Mouse (Mus musculus) stomach, embryonic 16.5 days (tissue): Measurements from ENCODE around the gene Ly6g6e. TPM values are rescaled to one million over a fixed set of nuclear protein-coding genes. Genes with fewer than 3 reads are reported as not detected.

Source experiments
- ATAC-seq: fragments of 200-750 bp; cut with Nextera tagmentation; 2 replicates; pipeline ENCODE4 v1.8.0; 2017; ENCODE audit warnings: moderate number of reproducible peaks, moderate TSS enrichment; ENCODE audit not compliant: insufficient read depth, low FRiP score
- H3K27ac ChIP-seq: fragments of 300-500 bp; sonication (generic); 2 replicates; pipeline ENCODE4 v1.5.1; 2014; ENCODE audit warnings: low read length
- H3K27me3 ChIP-seq: fragments of 300-500 bp; sonication (generic); 2 replicates; pipeline ENCODE4 v1.6.1; 2014; ENCODE audit warnings: low read length, control low read depth, mixed read lengths; ENCODE audit not compliant: control insufficient read depth, insufficient read depth
- H3K36me3 ChIP-seq: fragments of 300-500 bp; sonication (generic); 2 replicates; pipeline ENCODE4 v1.6.1; 2014; ENCODE audit warnings: low read length; ENCODE audit not compliant: control insufficient read depth, insufficient read depth
- H3K4me1 ChIP-seq: fragments of 300-500 bp; sonication (generic); 2 replicates; pipeline ENCODE4 v1.6.1; 2014; ENCODE audit warnings: low read length, control low read depth, mixed read lengths; ENCODE audit not compliant: control insufficient read depth, insufficient read depth
- H3K4me2 ChIP-seq: fragments of 300-500 bp; sonication (generic); 2 replicates; pipeline ENCODE4 v1.6.1; 2014; ENCODE audit warnings: low read depth, low read length, mixed read lengths
- H3K4me3 ChIP-seq: fragments of 300-500 bp; sonication (generic); replicated peaks from 2 replicates; pipeline ENCODE4 v1.5.1; 2014; ENCODE audit warnings: mild to moderate bottlenecking, low read length
- H3K9ac ChIP-seq: fragments of 300-500 bp; sonication (generic); 2 replicates; pipeline ENCODE4 v1.6.1; 2014; ENCODE audit warnings: low read length
- H3K9me3 ChIP-seq: fragments of 300-500 bp; sonication (generic); replicated peaks from 2 replicates; pipeline ENCODE4 v1.6.1; 2016; ENCODE audit warnings: low read length, control low read depth; ENCODE audit not compliant: control insufficient read depth
- WGBS: fragments of 180-500 bp; shearing (Covaris S2); extraction: QIAGEN DNeasy Blood & Tissue Kit; methylation state at CpG from one replicate; pipeline ENCODE4 v1.1.7; 2014; 5-methylcytosine and 5-hydroxymethylcytosine counted together
- polyA plus RNA-seq: library from polyadenylated mRNA; unstranded; fragments of >200 nt; fragmentation: Nextera tagmentation; extraction: Ambion mirVana; gene quantifications from 2 replicates; pipeline ENCODE4 v1.2.1, GENCODE M21; 2015

Gene Ly6g6e
- polyA plus RNA-seq, 1 experiment from 2014 or later = 32.3 TPM

GRCm38 (mm10) chr17:35058316-35058715 is 18.4 kb upstream of the Ly6g6e start:
- ATAC-seq = no peak
- H3K4me1 ChIP-seq = peaks cover 22% of the 10 kb centered on the region
- H3K4me3 ChIP-seq = peak overlapping the region; percentile 73
- peaks cover 25% of the 10 kb centered on the region for H3K36me3 ChIP-seq
- 47% methylated on average over 9 of the region's 9 CpGs for WGBS
- H3K27me3 ChIP-seq = no peaks in the 10 kb centered on the region
- H3K9me3 ChIP-seq = no peaks in the 10 kb centered on the region
- no peak overlapping the region for H3K9ac ChIP-seq
- H3K4me2 ChIP-seq = no peak overlapping the region
- peak overlapping the region; percentile 93; the same call in 1 of the 2 replicates for H3K27ac ChIP-seq

GRCm38 (mm10) chr17:35058911-35059892 is 17.5 kb upstream of the Ly6g6e start, which contains the start of gene Ddah2:
Gene Ddah2 (plus strand): TSS chr17:35059035.
- Histone ChIP-seq H3K9ac (peak within 1 kb of the TSS; percentile 83), H3K27me3 (no peaks in the 10 kb centered on the region), H3K4me3 (peak within 1 kb of the TSS; percentile 73), H3K9me3 (no peaks in the 10 kb centered on the region), H3K27ac (peak within 1 kb of the TSS; percentile 93), H3K4me2 (peak within 1 kb of the TSS; percentile 91), H3K36me3 (peaks cover 18% of the 10 kb centered on the region), H3K4me1 (peaks cover 31% of the 10 kb centered on the region)
- WGBS = under 1% methylated on average over 57 of the region's 57 CpGs
- ATAC-seq = peak; percentile 93

GRCm38 (mm10) chr17:35060071-35060470 is 16.6 kb upstream of the Ly6g6e start:
- WGBS = 23% methylated on average over 14 of the region's 14 CpGs
- H3K9me3 ChIP-seq = no peaks in the 10 kb centered on the region
- H3K4me2 ChIP-seq = peak overlapping the region; percentile 91
- no peak for ATAC-seq
- peak overlapping the region; percentile 83 for H3K9ac ChIP-seq
- H3K27me3 ChIP-seq = no peaks in the 10 kb centered on the region
- peak overlapping the region; percentile 93 for H3K27ac ChIP-seq
- H3K4me3 ChIP-seq = peak overlapping the region; percentile 73
- H3K4me1 ChIP-seq = peaks cover 39% of the 10 kb centered on the region
- H3K36me3 ChIP-seq = peaks cover 15% of the 10 kb centered on the region

GRCm38 (mm10) chr17:35060737-35061297 is 15.9 kb upstream of the Ly6g6e start:
- peak overlapping the region; percentile 73 for H3K4me3 ChIP-seq
- H3K36me3 ChIP-seq = peaks cover 15% of the 10 kb centered on the region
- 0 out of 2 replicates have a peak overlapping the region, but pooled peaks have one; percentile 36 for H3K27ac ChIP-seq
- ATAC-seq = no peak
- peak overlapping the region; percentile 91 for H3K4me2 ChIP-seq
- no peaks in the 10 kb centered on the region for H3K27me3 ChIP-seq
- no peaks in the 10 kb centered on the region for H3K9me3 ChIP-seq
- peaks cover 45% of the 10 kb centered on the region for H3K4me1 ChIP-seq
- H3K9ac ChIP-seq = peak overlapping the region; percentile 83; the same call in 1 of the 2 replicates
- 56% methylated on average over 22 of the region's 22 CpGs for WGBS

GRCm38 (mm10) chr17:35061299-35061698 is 15.4 kb upstream of the Ly6g6e start:
- ATAC-seq = no peak
- Histone ChIP-seq H3K27ac (0 out of 2 replicates have a peak overlapping the region, but pooled peaks have one; percentile 36), H3K36me3 (peaks cover 15% of the 10 kb centered on the region), H3K27me3 (no peaks in the 10 kb centered on the region), H3K9ac (peak overlapping the region; percentile 23; the same call in 1 of the 2 replicates), H3K4me2 (no peak overlapping the region), H3K4me3 (no peak overlapping the region), H3K9me3 (no peaks in the 10 kb centered on the region), H3K4me1 (peaks cover 45% of the 10 kb centered on the region)
- 75% methylated on average over 8 of the region's 8 CpGs for WGBS

- peak overlapping the region; percentile 16; the same call in 1 of the 2 replicates for H3K27ac ChIP-seq
- H3K27me3 ChIP-seq = no peaks in the 10 kb centered on the region
- H3K4me3 ChIP-seq = no peak overlapping the region
- H3K4me2 ChIP-seq = no peak overlapping the region
- WGBS = 81% methylated on average over 3 of the region's 3 CpGs
- H3K4me1 ChIP-seq = peaks cover 47% of the 10 kb centered on the region
- no peak for ATAC-seq
- peaks cover 8% of the 10 kb centered on the region for H3K36me3 ChIP-seq
- H3K9me3 ChIP-seq = no peaks in the 10 kb centered on the region
- H3K9ac ChIP-seq = no peak overlapping the region
These were observed 13.2 kb upstream of the Ly6g6e start for GRCm38 (mm10) chr17:35063466-35063865.

- whole genome bisulfite sequencing = 33% methylated on average over 10 of the region's 10 CpGs
- peaks cover 51% of the 10 kb centered on the region for H3K4me1 ChIP-seq
- peak; percentile 6; the same call in 1 of the 2 replicates for ATAC-seq
These were observed 12.3 kb upstream of the Ly6g6e start for GRCm38 (mm10) chr17:35064378-35064877.

GRCm38 (mm10) chr17:35064951-35065947 is 11.5 kb upstream of the Ly6g6e start, which contains the start of gene Ly6g6c:
Gene Ly6g6c (plus strand): TSS chr17:35065388.
- Histone ChIP-seq H3K4me3 (peak within 1 kb of the TSS; percentile 47), H3K4me1 (peaks cover 46% of the 10 kb centered on the region), H3K9ac (peak within 1 kb of the TSS; percentile 65), H3K36me3 (peaks cover 8% of the 10 kb centered on the region), H3K9me3 (no peaks in the 10 kb centered on the region), H3K4me2 (peak within 1 kb of the TSS; percentile 71), H3K27ac (peak within 1 kb of the TSS; percentile 95), H3K27me3 (no peaks in the 10 kb centered on the region)
- ATAC-seq = peak; percentile 82
- 3% methylated on average over 48 of the region's 48 CpGs for WGBS

More at GRCm38 (mm10) chr17:35064378-35064877, 12.3 kb upstream of the Ly6g6e start:
- H3K36me3 ChIP-seq = peaks cover 8% of the 10 kb centered on the region
- H3K4me3 ChIP-seq = peak overlapping the region; percentile 47
- no peaks in the 10 kb centered on the region for H3K9me3 ChIP-seq
- no peaks in the 10 kb centered on the region for H3K27me3 ChIP-seq
- peak overlapping the region; percentile 71 for H3K4me2 ChIP-seq
- peak overlapping the region; percentile 65 for H3K9ac ChIP-seq
- peak overlapping the region; percentile 95 for H3K27ac ChIP-seq
